Mouse (Mus musculus): Measurements from ENCODE around the gene Taar9.

DNA sequence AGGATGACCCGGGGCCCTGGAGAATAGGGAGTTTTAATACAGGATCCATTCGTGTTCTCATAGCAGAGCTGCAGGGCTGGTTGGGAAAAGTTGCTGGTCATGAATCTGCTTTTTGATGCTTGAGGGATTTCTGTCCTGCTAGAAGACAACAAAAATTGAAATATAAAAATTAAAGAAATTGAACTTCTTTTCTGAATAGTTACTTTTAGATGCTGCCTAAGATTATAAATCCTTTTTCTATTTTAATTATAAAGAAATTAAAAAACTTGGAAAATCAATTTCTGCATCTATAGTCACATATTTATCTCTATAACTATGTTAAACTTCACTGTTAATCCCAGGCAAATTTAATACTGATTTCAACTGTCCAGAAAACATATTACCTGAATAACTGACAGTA, 17.1 kb downstream of the Taar9 start, which contains the start of gene Taar8b:
- TF ChIP-seq POLR2A (IDR thresholded peaks at IDR 0.05; ENCODE audit: insufficient read depth, low read depth, low read length) (no peak), CTCF (IDR thresholded peaks at IDR 0.05) (no peak)
